Mouse (Mus musculus) layer of hippocampus, adult 18-20 months (tissue): ENCODE data around the gene Plekha8. TPM values are rescaled to one million over a fixed set of nuclear protein-coding genes. Genes with fewer than 3 reads are reported as not detected.

ENCODE experiments used
- total RNA-seq, 2 experiments: library from RNA; stranded (reverse); gene quantifications; 2 replicates each; pipeline ENCODE4 v1.2.3; 2021

Gene Plekha8
- total RNA-seq, 2 experiments from 2014 or later, result 12.3 to 13.7 TPM

Other genes with a start within 250 kb of the Plekha8 start
- 100 to 1,000 TPM; 331 to 395 TPM for gene Wipf3, start 165.5 kb upstream of the Plekha8 start, total RNA-seq
- 10 to 100 TPM; 98.5 to 99.8 TPM for gene Scrn1, start 28.6 kb upstream of the Plekha8 start, total RNA-seq
- 10 to 100 TPM; 13.9 to 14.2 TPM for gene Fkbp14, start 2.2 kb downstream of the Plekha8 start, total RNA-seq
- gene Mturn, start 86.5 kb downstream of the Plekha8 start, total RNA-seq, result 100 to 1,000 TPM; 159 to 165 TPM
- gene Znrf2, start 221.8 kb downstream of the Plekha8 start, total RNA-seq, result 10 to 100 TPM; 21.5 to 23.7 TPM